8 mouse cellular contexts compared by ENCODE assay signal in genomic region chr11:93996306-93997140, GRCm38 (mm10). TPM values are rescaled to one million over a fixed set of nuclear protein-coding genes. Genes with fewer than 3 reads are reported as not detected.
DNase-seq lines count a peak whose midpoint lies in the region; TF ChIP-seq lines count a peak whose summit lies in the region.

No protein-coding gene starts in this region.

- peaks cover 34% of the 10 kb centered on the region for H3K4me1 ChIP-seq in midbrain, embryonic 10.5 days
- peaks cover 10% of the 10 kb centered on the region for H3K4me1 ChIP-seq in spleen, adult 2 months (ENCODE audit: control insufficient read depth, insufficient read depth, insufficient read length)

- intact Hi-C loops in left cerebral cortex, postnatal 25 days (cut with DNase I) = loop anchor here (2.0 kb wide), 1 partner anchor 48 kb away; no protein-coding TSS in a partner anchor

- peak; percentile 52 for DNase-seq in right cerebral cortex, adult 18-20 months
- DNase-seq in right cerebral cortex, postnatal 25 days = no peak
- DNase-seq in embryo, embryonic 10 days (ENCODE audit: low spot score) = peak; percentile 61
- peak; percentile 54 for DNase-seq in gastrocnemius, postnatal 10 days
- DNase-seq in induced T-regulatory cell, adult 2 months (ENCODE audit: low read depth) = peak; percentile 80
- DNase-seq in left cerebral cortex, postnatal 25 days (ENCODE audit: low spot score in 2 of 2) = peak; percentile 33 to 53
- DNase-seq in midbrain, embryonic 10.5 days (ENCODE audit: low spot score) = no peak
- peak; percentile 56 to 59 for DNase-seq in spleen, adult 2 months (ENCODE audit: low read depth in 1 of 2, low spot score in 2 of 2)

- no peak for TF ChIP-seq CTCF in spleen, adult 2 months (IDR thresholded peaks at IDR 0.05; ENCODE audit: extremely low read depth, insufficient read depth, insufficient read length, insufficient replicate concordance)

- WGBS in midbrain, embryonic 10.5 days = under 1% methylated on average over 58 of the region's 58 CpGs
- under 1% methylated on average over 58 of the region's 58 CpGs for WGBS in spleen, adult 2 months

- no peaks in the 10 kb centered on the region for H3K27me3 ChIP-seq in midbrain, embryonic 10.5 days (ENCODE audit: low read depth, poor library complexity, severe bottlenecking)
- no peaks in the 10 kb centered on the region for H3K27me3 ChIP-seq in spleen, adult 2 months (ENCODE audit: control insufficient read depth, insufficient read depth, low read length)

- TF ChIP-seq POLR2A in spleen, adult 2 months (IDR thresholded peaks at IDR 0.05; ENCODE audit: low read depth, low read length) = no peak

- H3K36me3 ChIP-seq in midbrain, embryonic 10.5 days = no peaks in the 10 kb centered on the region
- no peaks in the 10 kb centered on the region for H3K36me3 ChIP-seq in spleen, adult 2 months (ENCODE audit: control insufficient read depth, insufficient read depth, low read length)

- H3K9me3 ChIP-seq in midbrain, embryonic 10.5 days (replicated peaks) = no peaks in the 10 kb centered on the region

- H3K4me3 ChIP-seq in midbrain, embryonic 10.5 days = peak overlapping the region; percentile 98
- peak overlapping the region; percentile 63 for H3K4me3 ChIP-seq in spleen, adult 2 months (ENCODE audit: extremely low read depth, insufficient read depth, insufficient read length)

- H3K27ac ChIP-seq in midbrain, embryonic 10.5 days (replicated peaks) = peak overlapping the region; percentile 93
- peak overlapping the region; percentile 90 for H3K27ac ChIP-seq in spleen, adult 2 months (ENCODE audit: insufficient read depth, low read length)

RNA-seq across cellular contexts. Expression of gene Spag9, which starts 0.6 kb away (rescaled TPM):
- 100 to 1,000 TPM; 121 to 130 TPM for total RNA-seq in gastrocnemius, postnatal 10 days (2021)
- total RNA-seq in left cerebral cortex, postnatal 25 days (2021) = 100 to 1,000 TPM; 272 to 282 TPM
- 61.9 and 81.6 TPM in 2 replicates for polyA plus RNA-seq in midbrain, embryonic 10.5 days (2016; fragmentation: Nextera tagmentation; extraction: Ambion mirVana)
- polyA plus RNA-seq in spleen, adult 2 months (2012; rRNA removed) = 14.8 and 27.5 TPM in 2 replicates

RNA-seq across cellular contexts. Expression of gene Nme1, which starts 28.2 kb away (rescaled TPM):
- 10 to 100 TPM; 22.9 to 23.3 TPM for total RNA-seq in gastrocnemius, postnatal 10 days (2021)
- 100 to 1,000 TPM; 119 TPM for total RNA-seq in left cerebral cortex, postnatal 25 days (2021)
- 281 and 305 TPM in 2 replicates for polyA plus RNA-seq in midbrain, embryonic 10.5 days (2016; fragmentation: Nextera tagmentation; extraction: Ambion mirVana)
- 81.9 and 91.3 TPM in 2 replicates for polyA plus RNA-seq in spleen, adult 2 months (2012; rRNA removed)

RNA-seq across cellular contexts. Expression of gene Gm20390, which starts 28.4 kb away (rescaled TPM):
- 10 to 100 TPM; 30.2 to 31.3 TPM for total RNA-seq in gastrocnemius, postnatal 10 days (2021)
- total RNA-seq in left cerebral cortex, postnatal 25 days (2021) = 100 to 1,000 TPM; 106 to 109 TPM
- polyA plus RNA-seq in midbrain, embryonic 10.5 days (2016; fragmentation: Nextera tagmentation; extraction: Ambion mirVana) = 451 and 498 TPM in 2 replicates
- polyA plus RNA-seq in spleen, adult 2 months (2012; rRNA removed) = 6.0 and 7.0 TPM in 2 replicates

RNA-seq across cellular contexts. Expression of gene Nme2, which starts 40.5 kb away (rescaled TPM):
- total RNA-seq in gastrocnemius, postnatal 10 days (2021) = 100 to 1,000 TPM; 511 to 591 TPM
- total RNA-seq in left cerebral cortex, postnatal 25 days (2021) = 10 to 100 TPM; 63.4 to 79.0 TPM
- polyA plus RNA-seq in midbrain, embryonic 10.5 days (2016; fragmentation: Nextera tagmentation; extraction: Ambion mirVana) = 127 and 138 TPM in 2 replicates
- polyA plus RNA-seq in spleen, adult 2 months (2012; rRNA removed) = 88.3 and 103 TPM in 2 replicates

Comparison
In these comparisons a context has a peak if more than half of its experiments do, and no peak if none do; other contexts are left out.
1. DNase-seq: peak in right cerebral cortex, adult 18-20 months (single experiment), embryo, embryonic 10 days (single experiment), gastrocnemius, postnatal 10 days (single experiment), induced T-regulatory cell, adult 2 months (single experiment), left cerebral cortex, postnatal 25 days (2 of 2) and spleen, adult 2 months (2 of 2); none in right cerebral cortex, postnatal 25 days (single experiment) and midbrain, embryonic 10.5 days (single experiment).
2. RNA of gene Nme1, which starts 28.2 kb away (total RNA-seq): 119 TPM in left cerebral cortex, postnatal 25 days; 22.9 to 23.3 TPM in gastrocnemius, postnatal 10 days; every median in the first group is over 4 times any median in the second.